Mouse (Mus musculus): Measurements from ENCODE around the gene Lcn9. TPM values are rescaled to one million over a fixed set of nuclear protein-coding genes. Genes with fewer than 3 reads are reported as not detected.

Lcn9 gene
- not detected for polyA plus RNA-seq (2017; shearing (Covaris generic))

DNA sequence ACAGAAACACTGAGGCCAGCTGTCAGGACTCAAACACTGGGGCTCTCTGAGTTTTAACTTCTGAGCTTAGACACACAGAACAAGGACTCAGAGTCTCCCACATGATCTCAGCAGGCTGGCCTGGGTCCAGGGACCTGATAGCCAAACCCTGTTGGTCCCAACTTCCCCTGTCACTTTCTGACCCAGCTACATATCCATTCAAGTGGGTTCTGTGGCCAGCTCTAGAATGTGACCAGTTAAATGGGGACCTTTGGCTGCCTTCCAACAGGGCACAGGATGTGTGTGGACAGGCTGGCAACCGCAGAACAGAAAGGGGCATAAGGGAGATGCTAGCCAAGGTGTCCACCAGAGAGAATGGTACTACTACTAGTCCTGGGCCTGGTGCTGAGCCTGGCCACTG lies at the start of gene Lcn9:
TSS of gene Lcn9 (plus strand) at position 348 of the 400 bp plus-strand sequence.

DNA sequence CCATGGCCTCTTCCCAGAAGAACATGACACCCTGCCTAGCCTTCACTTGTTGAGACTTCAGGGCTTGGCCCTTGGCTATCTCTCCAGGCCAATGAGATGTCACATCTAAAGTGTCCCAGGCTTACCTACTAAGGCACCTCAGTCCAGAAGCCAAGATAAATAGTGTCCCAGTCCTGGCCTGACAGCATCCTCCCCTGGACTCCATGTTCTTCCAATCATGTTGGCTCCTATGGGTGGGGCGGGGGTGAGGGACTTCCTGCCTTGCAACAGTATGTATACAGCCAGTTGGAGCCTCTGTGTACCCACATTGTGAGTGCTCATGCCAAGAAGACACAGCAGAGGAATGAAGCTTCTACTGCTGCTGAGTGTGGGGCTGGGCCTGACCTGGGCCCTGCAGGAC lies 46.2 kb upstream of the Lcn9 start, which contains the start of gene Lcn11:
TSS of gene Lcn11 (plus strand) at position 301 of the 400 bp plus-strand sequence.

GRCm38 (mm10) chr2:25781957-25782356 lies 41.0 kb upstream of the Lcn9 start, which contains the start of gene Gm13539:
Gene Gm13539 (plus strand): TSS chr2:25782257.

DNA sequence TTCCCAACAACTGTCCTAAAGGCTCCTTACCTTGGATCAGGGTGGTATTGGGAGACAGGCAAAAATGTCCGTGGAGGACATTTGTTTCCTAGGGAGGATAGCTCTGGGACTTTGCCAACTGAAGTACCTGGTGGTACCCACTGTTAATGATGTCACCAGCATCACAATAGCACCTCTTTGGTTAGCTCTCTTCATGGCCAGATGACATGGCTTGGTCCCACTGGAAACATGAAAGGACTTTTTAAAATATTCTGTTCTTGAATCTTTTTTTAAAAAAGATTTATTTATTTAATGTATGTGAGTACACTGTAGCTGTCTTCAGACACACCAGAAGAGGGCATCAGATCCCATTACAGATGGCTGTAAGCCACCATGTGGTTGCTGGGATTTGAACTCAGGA lies 7.2 kb upstream of the Lcn9 start, which contains the start of gene Glt6d1:
TSS of gene Glt6d1 (minus strand) at position 101 of the 400 bp plus-strand sequence.

DNA sequence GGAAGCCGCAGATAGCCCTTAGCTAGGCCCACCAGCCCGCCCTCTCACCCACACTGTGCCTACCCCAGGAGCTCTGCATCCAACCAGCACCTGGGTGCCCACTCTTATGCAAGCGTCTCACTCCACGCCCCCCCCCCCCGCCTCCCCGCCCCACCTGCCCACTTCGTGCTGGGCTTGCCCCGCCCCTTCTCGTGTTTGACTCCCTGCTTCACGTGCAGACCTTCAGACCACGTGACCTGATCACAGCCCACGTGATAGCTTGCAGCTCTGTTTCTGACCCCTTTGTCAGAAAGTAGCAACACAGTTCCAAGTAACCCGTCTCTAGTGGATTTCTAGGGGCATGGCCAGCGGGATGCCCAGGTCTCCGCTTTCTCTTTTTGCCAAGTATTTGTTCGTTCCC lies 24.3 kb downstream of the Lcn9 start, which contains the start of gene Sohlh1:
TSS of gene Sohlh1 (minus strand) at position 23 of the 400 bp plus-strand sequence.

GRCm38 (mm10) chr2:25863337-25864131 lies 40.6 kb downstream of the Lcn9 start, which contains the start of gene Kcnt1:
Gene Kcnt1 (plus strand): TSS chr2:25863734.

Other genes with a start within 250 kb of the Lcn9 start
- gene Mamdc4, start 248.3 kb upstream of the Lcn9 start, polyA plus RNA-seq (2017; shearing (Covaris generic)), result 1.4 TPM
- 72.2 TPM for gene Phpt1, start 247.9 kb upstream of the Lcn9 start, polyA plus RNA-seq (2017; shearing (Covaris generic))
- gene Ajm1, start 241.4 kb upstream of the Lcn9 start, polyA plus RNA-seq (2017; shearing (Covaris generic)), result 0.20 TPM
- gene Rabl6, start 214.6 kb upstream of the Lcn9 start, polyA plus RNA-seq (2017; shearing (Covaris generic)), result 51.6 TPM
- not detected for gene Ccdc183, start 205.5 kb upstream of the Lcn9 start, polyA plus RNA-seq (2017; shearing (Covaris generic))
- gene Tmem141, start 201.1 kb upstream of the Lcn9 start, polyA plus RNA-seq (2017; shearing (Covaris generic)), result 1.1 TPM
- 2.9 TPM for gene Fcna, start 195.1 kb upstream of the Lcn9 start, polyA plus RNA-seq (2017; shearing (Covaris generic))
- not detected for gene Lcn8, start 170.0 kb upstream of the Lcn9 start, polyA plus RNA-seq (2017; shearing (Covaris generic))
- not detected for gene Lcn5, start 165.2 kb upstream of the Lcn9 start, polyA plus RNA-seq (2017; shearing (Covaris generic))
- gene Lcn6, start 146.4 kb upstream of the Lcn9 start, polyA plus RNA-seq (2017; shearing (Covaris generic)), result not detected
- gene Lcn10, start 140.4 kb upstream of the Lcn9 start, polyA plus RNA-seq (2017; shearing (Covaris generic)), result 0.22 TPM
- not detected for gene Obp2a, start 123.1 kb upstream of the Lcn9 start, polyA plus RNA-seq (2017; shearing (Covaris generic))
- gene Bmyc, start 116.4 kb upstream of the Lcn9 start, polyA plus RNA-seq (2017; shearing (Covaris generic)), result 177 TPM
- gene Obp2b, start 86.1 kb upstream of the Lcn9 start, polyA plus RNA-seq (2017; shearing (Covaris generic)), result not detected
- gene Lcn3, start 57.6 kb upstream of the Lcn9 start, polyA plus RNA-seq (2017; shearing (Covaris generic)), result not detected
- gene Lcn11, start 46.1 kb upstream of the Lcn9 start, polyA plus RNA-seq (2017; shearing (Covaris generic)), result not detected
- not detected for gene Gm13539, start 40.9 kb upstream of the Lcn9 start, polyA plus RNA-seq (2017; shearing (Covaris generic))
- gene Glt6d1, start 7.3 kb upstream of the Lcn9 start, polyA plus RNA-seq (2017; shearing (Covaris generic)), result not detected
- not detected for gene Sohlh1, start 24.1 kb downstream of the Lcn9 start, polyA plus RNA-seq (2017; shearing (Covaris generic))
- 0.12 TPM for gene Kcnt1, start 40.6 kb downstream of the Lcn9 start, polyA plus RNA-seq (2017; shearing (Covaris generic))
- gene Camsap1, start 160.1 kb downstream of the Lcn9 start, polyA plus RNA-seq (2017; shearing (Covaris generic)), result 29.1 TPM
- 67.3 TPM for gene Ubac1, start 198.6 kb downstream of the Lcn9 start, polyA plus RNA-seq (2017; shearing (Covaris generic))